Mouse (Mus musculus) midbrain, embryonic 13.5 days (tissue): ENCODE data around the gene Phka2. TPM values are rescaled to one million over a fixed set of nuclear protein-coding genes. Genes with fewer than 3 reads are reported as not detected.

Source experiments
- ATAC-seq: fragments of 200-750 bp; cut with Nextera tagmentation; 2 replicates; pipeline ENCODE4 v1.8.0; 2017; ENCODE audit warnings: mild to moderate bottlenecking, moderate TSS enrichment, moderate library complexity
- H3K27ac ChIP-seq: fragments of 300-500 bp; sonication (generic); 2 replicates; pipeline ENCODE4 v1.5.1; 2015; ENCODE audit warnings: inconsistent platforms, mild to moderate bottlenecking, moderate library complexity
- H3K27me3 ChIP-seq: fragments of 300-500 bp; sonication (generic); 2 replicates; pipeline ENCODE4 v1.6.1; 2015; ENCODE audit warnings: mild to moderate bottlenecking, inconsistent platforms
- H3K36me3 ChIP-seq: fragments of 300-500 bp; sonication (generic); 2 replicates; pipeline ENCODE4 v1.6.1; 2015; ENCODE audit warnings: mild to moderate bottlenecking, inconsistent platforms
- H3K4me1 ChIP-seq: fragments of 300-500 bp; sonication (generic); replicated peaks from 2 replicates; pipeline ENCODE4 v1.6.1; 2015; ENCODE audit warnings: inconsistent platforms
- H3K4me2 ChIP-seq: fragments of 300-500 bp; sonication (generic); replicated peaks from 2 replicates; pipeline ENCODE4 v1.6.1; 2015; ENCODE audit warnings: moderate library complexity, mild to moderate bottlenecking, inconsistent platforms
- H3K4me3 ChIP-seq: fragments of 300-500 bp; sonication (generic); replicated peaks from 2 replicates; pipeline ENCODE4 v1.5.1; 2015; ENCODE audit warnings: mild to moderate bottlenecking, inconsistent platforms
- H3K9ac ChIP-seq: fragments of 300-500 bp; sonication (generic); replicated peaks from 2 replicates; pipeline ENCODE4 v1.6.1; 2015; ENCODE audit warnings: mild to moderate bottlenecking, inconsistent platforms
- H3K9me3 ChIP-seq: fragments of 300-500 bp; sonication (generic); 2 replicates; pipeline ENCODE4 v1.6.1; 2016; ENCODE audit warnings: mild to moderate bottlenecking, inconsistent platforms
- WGBS: fragments of 180-500 bp; shearing (Covaris S2); methylation state at CpG from one replicate; pipeline ENCODE4 v1.1.7; 2015; 5-methylcytosine and 5-hydroxymethylcytosine counted together
- polyA plus RNA-seq: library from polyadenylated mRNA; unstranded; fragments of >200 nt; fragmentation: Nextera tagmentation; extraction: Ambion mirVana; gene quantifications from 2 replicates; pipeline ENCODE4 v1.2.1, GENCODE M21; 2015

Phka2 gene
- polyA plus RNA-seq, 1 experiment from 2014 or later, result 18.4 TPM

DNA sequence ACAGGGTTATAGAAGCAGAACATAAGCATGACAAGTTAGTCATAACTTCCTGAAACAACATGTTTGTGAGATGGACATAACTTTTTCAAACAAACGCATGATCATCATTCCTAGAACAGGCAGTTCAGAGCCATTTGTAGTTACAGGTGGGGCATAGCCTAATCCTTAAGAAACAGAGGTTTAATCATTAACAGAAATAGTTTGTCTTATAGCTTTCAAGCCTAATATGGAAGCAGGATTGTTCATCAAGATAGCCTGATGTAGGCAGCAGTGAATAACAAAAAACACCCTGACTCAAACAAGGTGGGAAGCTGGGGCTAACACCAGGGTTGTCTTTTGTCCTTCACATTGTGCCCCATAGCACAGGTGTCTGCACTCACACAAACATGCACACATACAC is 100.8 kb downstream of the Phka2 start:
- no peak for ATAC-seq
- Histone ChIP-seq H3K4me1 (peaks cover 19% of the 10 kb centered on the region), H3K4me3 (no peak overlapping the region), H3K9me3 (no peaks in the 10 kb centered on the region), H3K27ac (no peak overlapping the region), H3K4me2 (no peak overlapping the region), H3K9ac (no peak overlapping the region), H3K36me3 (no peaks in the 10 kb centered on the region), H3K27me3 (peaks cover 51% of the 10 kb centered on the region; the same call in 1 of the 2 replicates)
- WGBS, result 90% methylated on average over 1 of the region's 1 CpGs

DNA sequence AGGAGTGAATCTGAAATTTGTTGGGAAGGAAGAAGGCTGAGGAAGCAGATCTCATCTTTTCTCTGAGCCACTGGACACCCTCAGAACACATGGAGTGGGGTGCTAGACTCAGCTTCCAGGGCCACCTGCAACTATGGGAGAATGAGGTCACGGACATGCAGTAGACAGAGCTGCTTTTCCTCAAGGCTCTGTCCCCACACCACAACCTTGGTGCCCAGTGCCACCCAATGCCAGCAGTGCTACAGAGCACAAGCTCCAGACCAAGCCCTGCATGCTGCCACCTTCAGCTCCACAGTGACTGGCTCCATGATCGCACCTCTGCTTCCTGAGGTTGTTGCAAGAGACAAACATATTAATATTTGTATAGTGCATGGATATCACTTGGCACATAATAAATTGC is 101.3 kb downstream of the Phka2 start:
- Histone ChIP-seq H3K4me1 (peaks cover 16% of the 10 kb centered on the region), H3K9me3 (no peaks in the 10 kb centered on the region), H3K4me2 (no peak overlapping the region), H3K27ac (no peak overlapping the region), H3K27me3 (peaks cover 46% of the 10 kb centered on the region; the same call in 1 of the 2 replicates), H3K36me3 (no peaks in the 10 kb centered on the region), H3K4me3 (no peak overlapping the region), H3K9ac (no peak overlapping the region)
- 93% methylated on average over 2 of the region's 2 CpGs for WGBS
- no peak for ATAC-seq

DNA sequence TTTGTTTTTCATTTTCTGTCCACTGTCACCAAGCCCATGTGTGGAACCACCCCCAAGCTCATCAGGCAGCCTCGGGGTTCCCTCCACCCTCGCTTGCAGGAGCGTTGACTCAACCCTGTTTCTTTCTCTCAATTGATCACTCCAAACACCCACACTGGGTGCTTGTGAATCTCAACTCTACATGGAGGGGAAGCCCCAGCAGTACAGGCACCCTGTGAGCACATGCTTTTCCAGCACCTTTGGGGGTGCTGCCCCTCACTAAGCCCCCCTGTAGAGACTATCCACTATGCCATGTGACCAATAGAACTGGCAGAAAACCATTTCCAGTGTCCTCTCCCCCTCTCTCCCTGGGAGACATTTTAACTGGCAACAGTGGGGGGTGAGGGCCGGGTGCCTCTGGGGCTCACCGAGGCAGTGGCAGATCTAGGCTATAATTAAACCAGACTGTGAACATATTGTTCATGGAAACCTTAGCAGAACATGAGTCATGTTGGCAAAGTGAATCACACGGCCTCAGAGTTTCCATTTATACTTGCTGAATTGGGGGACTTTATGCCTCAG is 102.1 kb downstream of the Phka2 start:
- no peak for ATAC-seq

DNA sequence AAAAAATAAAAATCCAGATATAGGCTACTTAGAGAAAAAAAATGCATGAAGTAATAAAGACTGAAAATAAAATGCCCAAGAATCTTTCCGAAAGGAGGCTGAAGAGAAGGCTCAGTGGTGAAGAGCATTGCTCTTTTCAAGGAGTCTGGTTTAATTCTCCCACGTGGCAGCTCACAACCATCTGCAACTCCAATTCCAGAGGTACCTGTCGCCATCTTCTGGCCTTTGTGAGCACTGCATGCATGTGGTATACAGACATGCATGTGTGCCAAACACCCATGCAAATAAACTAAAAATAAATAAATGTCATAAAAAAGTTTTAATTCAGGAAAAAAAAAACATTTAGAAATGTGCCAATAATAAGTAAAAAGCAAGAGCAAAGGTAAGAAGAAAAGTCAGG is 107.9 kb downstream of the Phka2 start:
- H3K4me3 ChIP-seq, result no peak overlapping the region
- no peaks in the 10 kb centered on the region for H3K9me3 ChIP-seq
- H3K27ac ChIP-seq, result no peak overlapping the region
- H3K27me3 ChIP-seq, result peaks cover 23% of the 10 kb centered on the region; the same call in 1 of the 2 replicates
- no peaks in the 10 kb centered on the region for H3K36me3 ChIP-seq
- H3K4me2 ChIP-seq, result no peak overlapping the region
- ATAC-seq, result no peak
- 38% methylated on average over 3 of the region's 3 CpGs for WGBS
- no peak overlapping the region for H3K9ac ChIP-seq
- no peaks in the 10 kb centered on the region; the same call in 1 of the 2 replicates for H3K4me1 ChIP-seq

More for the DNA sequence above, 102.1 kb downstream of the Phka2 start:
- Histone ChIP-seq H3K36me3 (no peaks in the 10 kb centered on the region), H3K27me3 (peaks cover 45% of the 10 kb centered on the region; the same call in 1 of the 2 replicates), H3K4me2 (no peak overlapping the region), H3K4me1 (peaks cover 9% of the 10 kb centered on the region), H3K9me3 (no peaks in the 10 kb centered on the region), H3K9ac (no peak overlapping the region), H3K27ac (no peak overlapping the region), H3K4me3 (no peak overlapping the region)
- WGBS, result 68% methylated on average over 6 of the region's 6 CpGs

DNA sequence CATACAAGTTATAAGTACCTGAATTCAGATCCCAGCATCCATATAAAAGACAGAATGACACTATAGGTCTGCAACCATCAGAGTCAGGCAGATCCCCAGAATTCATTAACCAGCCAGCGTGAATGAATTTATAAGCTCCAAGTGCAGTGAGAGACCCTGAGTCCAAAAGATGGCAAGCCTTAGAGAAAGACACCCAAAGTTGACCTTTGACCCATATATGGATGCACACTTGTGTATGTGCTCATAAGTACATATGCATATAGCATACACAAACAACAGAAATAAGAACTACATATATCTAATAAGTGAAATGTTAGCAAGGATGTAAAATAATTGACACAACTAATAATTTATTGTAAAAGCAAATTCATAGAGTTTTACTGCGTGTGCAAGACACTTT is 108.5 kb downstream of the Phka2 start:
- Histone ChIP-seq H3K36me3 (no peaks in the 10 kb centered on the region), H3K4me3 (no peak overlapping the region), H3K4me1 (no peaks in the 10 kb centered on the region; the same call in 1 of the 2 replicates), H3K9ac (no peak overlapping the region), H3K27me3 (peaks cover 16% of the 10 kb centered on the region; the same call in 1 of the 2 replicates), H3K9me3 (no peaks in the 10 kb centered on the region), H3K4me2 (no peak overlapping the region), H3K27ac (no peak overlapping the region)
- ATAC-seq, result no peak
- 48% methylated on average over 2 of the region's 2 CpGs for WGBS

DNA sequence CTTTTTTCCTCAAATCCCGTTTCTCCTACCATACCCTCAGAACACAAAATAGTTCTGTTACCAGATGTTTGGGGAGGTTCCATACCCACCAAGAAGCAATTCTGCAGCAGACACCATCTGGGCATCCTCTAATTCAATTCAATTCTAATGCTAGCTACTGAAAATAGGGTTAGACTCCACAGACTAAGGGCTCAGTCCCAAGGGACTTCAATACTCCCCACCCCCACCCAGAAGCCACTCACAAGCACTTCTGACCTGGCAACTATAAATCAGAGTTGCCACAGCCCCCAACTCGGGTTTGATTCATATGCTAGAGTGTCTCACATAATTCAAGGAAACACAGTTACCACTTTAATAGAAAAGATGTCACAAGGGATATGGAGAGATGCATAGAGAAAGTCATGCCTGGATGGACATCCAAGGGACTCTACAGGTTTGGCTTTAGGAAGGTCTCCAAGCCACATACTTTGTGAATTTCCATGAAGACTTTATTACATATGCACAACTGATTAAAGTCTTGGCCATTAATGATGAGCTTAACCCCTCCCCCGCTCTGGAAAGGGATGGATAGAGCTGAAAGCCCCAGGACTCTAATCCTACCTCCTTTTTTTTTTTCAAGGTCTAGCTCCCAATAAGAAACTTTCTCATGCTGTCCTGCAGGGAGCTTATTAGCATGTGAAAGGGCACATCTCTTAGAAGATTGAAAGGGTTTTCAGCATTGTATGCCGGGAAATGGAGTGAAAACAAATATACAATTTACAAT is 109.1 kb downstream of the Phka2 start:
- no peaks in the 10 kb centered on the region for H3K36me3 ChIP-seq
- H3K4me1 ChIP-seq, result no peaks in the 10 kb centered on the region; the same call in 1 of the 2 replicates
- H3K27ac ChIP-seq, result no peak overlapping the region
- ATAC-seq, result peak; percentile 78
- H3K9ac ChIP-seq, result no peak overlapping the region
- H3K4me3 ChIP-seq, result no peak overlapping the region
- no peaks in the 10 kb centered on the region for H3K9me3 ChIP-seq
- 25% methylated on average over 4 of the region's 4 CpGs for WGBS
- peaks cover 13% of the 10 kb centered on the region; the same call in 1 of the 2 replicates for H3K27me3 ChIP-seq
- H3K4me2 ChIP-seq, result no peak overlapping the region

Other genes starting within 250 kb of the Phka2 start
- 2.5 and 2.8 TPM in 2 replicates for gene Adgrg2, start 111.5 kb upstream of the Phka2 start, polyA plus RNA-seq
- 0.10 and 0.73 TPM in 2 replicates for gene Ppef1, start 233.6 kb downstream of the Phka2 start, polyA plus RNA-seq